ENCODE assay signal across 9 mouse cellular contexts in the genomic region with DNA sequence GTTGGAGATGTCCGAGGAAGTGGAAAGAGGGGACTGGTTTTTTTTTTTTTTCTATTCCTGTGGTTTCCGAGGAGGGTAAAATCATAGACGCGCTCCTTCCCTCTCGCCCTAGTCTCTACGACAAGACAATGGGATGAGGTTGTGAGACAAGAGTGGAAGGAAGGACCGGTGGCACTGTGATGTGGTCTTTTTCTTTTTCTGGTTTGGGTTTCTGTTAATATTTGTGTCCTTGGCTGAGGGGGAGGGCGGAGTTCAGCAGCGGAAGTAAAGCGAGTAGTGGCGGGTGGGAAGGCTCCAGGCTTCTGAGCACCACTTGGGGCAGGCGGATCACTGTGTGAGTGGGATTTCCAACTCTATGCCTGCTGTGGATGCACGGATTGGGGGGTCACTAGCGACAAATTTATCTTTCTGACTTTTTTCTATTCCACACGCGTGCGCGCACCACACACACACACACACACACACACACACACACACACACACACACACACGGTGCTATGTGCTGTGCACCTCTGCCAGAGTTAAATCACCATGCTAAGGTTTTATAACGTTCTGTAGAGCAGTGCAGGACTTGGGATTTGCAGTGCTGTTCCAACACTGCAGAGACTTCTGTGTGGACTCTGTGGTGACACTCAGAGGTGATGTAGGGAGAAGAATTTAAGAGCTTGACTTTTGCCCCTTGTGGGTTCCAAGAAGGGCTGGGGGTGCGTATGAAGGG. TPM values are rescaled to one million over a fixed set of nuclear protein-coding genes. Genes with fewer than 3 reads are reported as not detected.
DNase-seq lines count a peak whose midpoint lies in the region; ATAC-seq and TF ChIP-seq lines count a peak whose summit lies in the region.
"Had no signal": no experiment of that assay in that cellular context is flagged by ENCODE, and none has a peak within 500 bp of the region (broad histone marks: within the 10 kb centered on the region; RNA-seq: fewer than 3 reads in every experiment).

No protein-coding gene starts in this region.

- WGBS in heart, embryonic 13.5 days: 2% methylated on average over 21 of the region's 21 CpGs
- WGBS in heart, adult 2 months: 5% methylated on average over 21 of the region's 21 CpGs
- WGBS in hindbrain, embryonic 15.5 days: 10% methylated on average over 21 of the region's 21 CpGs
- WGBS in neural tube, embryonic 11.5 days: 3% methylated on average over 21 of the region's 21 CpGs
- WGBS in thymus, adult 2 months: 3% methylated on average over 21 of the region's 21 CpGs

- TF ChIP-seq EP300 in heart, adult 2 months (IDR thresholded peaks at IDR 0.05; ENCODE audit: insufficient read depth, low read depth, low read length): no peak

- H3K4me1 ChIP-seq in heart, embryonic 13.5 days: peaks cover 8% of the 10 kb centered on the region
- no peaks in the 10 kb centered on the region for H3K4me1 ChIP-seq in heart, adult 2 months (ENCODE audit: control insufficient read depth, insufficient read depth, low read length)
- peaks cover 11% of the 10 kb centered on the region for H3K4me1 ChIP-seq in hindbrain, embryonic 15.5 days (replicated peaks)
- H3K4me1 ChIP-seq in neural tube, embryonic 11.5 days (ENCODE audit: control insufficient read depth, insufficient read depth, low read length): peaks cover 25% of the 10 kb centered on the region
- no peaks in the 10 kb centered on the region for H3K4me1 ChIP-seq in thymus, adult 2 months (replicated peaks; ENCODE audit: control insufficient read depth, insufficient read depth, low read length)

- H3K9ac ChIP-seq in heart, embryonic 13.5 days: no peak overlapping the region
- no peak overlapping the region for H3K9ac ChIP-seq in heart, adult 2 months (ENCODE audit: low read depth, low read length)
- H3K9ac ChIP-seq in hindbrain, embryonic 15.5 days: no peak overlapping the region
- H3K9ac ChIP-seq in neural tube, embryonic 11.5 days (ENCODE audit: low read length): peak overlapping the region; percentile 41; the same call in 1 of the 2 replicates
- H3K9ac ChIP-seq: limb, embryonic 13.5 days had no signal

- H3K36me3 ChIP-seq in heart, embryonic 13.5 days: no peaks in the 10 kb centered on the region
- H3K36me3 ChIP-seq in heart, adult 2 months (ENCODE audit: control insufficient read depth, insufficient read depth, low read length): no peaks in the 10 kb centered on the region
- H3K36me3 ChIP-seq in hindbrain, embryonic 15.5 days: no peaks in the 10 kb centered on the region
- 0 out of 2 replicates have a peak, but pooled peaks cover 2% of the 10 kb centered on the region for H3K36me3 ChIP-seq in neural tube, embryonic 11.5 days (ENCODE audit: control insufficient read depth, insufficient read depth, low read length)
- no peaks in the 10 kb centered on the region for H3K36me3 ChIP-seq in thymus, adult 2 months (ENCODE audit: control insufficient read depth, insufficient read depth, low read length)
- H3K36me3 ChIP-seq: limb, embryonic 13.5 days had no signal

- no peaks in the 10 kb centered on the region for H3K9me3 ChIP-seq in heart, embryonic 13.5 days
- no peaks in the 10 kb centered on the region for H3K9me3 ChIP-seq in hindbrain, embryonic 15.5 days
- H3K9me3 ChIP-seq in neural tube, embryonic 11.5 days (ENCODE audit: control insufficient read depth, low read length): no peaks in the 10 kb centered on the region
- H3K9me3 ChIP-seq: limb, embryonic 13.5 days had no signal

- intact Hi-C loops in heart, adult 2 months (cut with DNase I): loop anchor here (10.0 kb wide), 3 partner anchors 222 to 558 kb away; partner anchors contain the start of genes Elp4, Immp1l and Wt1

- DNase-seq in heart, adult 2 months: no peak
- peak; percentile 48 for DNase-seq in neural tube, embryonic 11.5 days (ENCODE audit: low spot score)
- no peak for DNase-seq in thymus, adult 2 months
- DNase-seq in kidney, postnatal 36 days: no peak
- no peak for DNase-seq in spleen, postnatal 14 days (ENCODE audit: low spot score in 2 of 2)

- 0 out of 2 replicates have a peak overlapping the region, but pooled peaks have one; percentile 18 for H3K4me3 ChIP-seq in heart, embryonic 13.5 days
- H3K4me3 ChIP-seq in heart, adult 2 months: no peak overlapping the region
- peak overlapping the region; percentile 15 for H3K4me3 ChIP-seq in hindbrain, embryonic 15.5 days
- peak overlapping the region; percentile 24 for H3K4me3 ChIP-seq in neural tube, embryonic 11.5 days (ENCODE audit: low read depth, low read length)
- H3K4me3 ChIP-seq in thymus, adult 2 months (ENCODE audit: control insufficient read depth, insufficient read depth, low read length): no peak overlapping the region
- H3K4me3 ChIP-seq: limb, embryonic 13.5 days had no signal

- peak overlapping the region; percentile 30 for H3K4me2 ChIP-seq in heart, embryonic 13.5 days
- peak overlapping the region; percentile 46 for H3K4me2 ChIP-seq in hindbrain, embryonic 15.5 days
- peak overlapping the region; percentile 71 for H3K4me2 ChIP-seq in neural tube, embryonic 11.5 days (ENCODE audit: low read depth)

- peaks cover 99% of the 10 kb centered on the region for H3K27me3 ChIP-seq in heart, embryonic 13.5 days (replicated peaks)
- H3K27me3 ChIP-seq in heart, adult 2 months (ENCODE audit: control insufficient read depth, insufficient read depth, low read length): peaks cover 51% of the 10 kb centered on the region
- H3K27me3 ChIP-seq in hindbrain, embryonic 15.5 days: peaks cover 62% of the 10 kb centered on the region
- H3K27me3 ChIP-seq in neural tube, embryonic 11.5 days (ENCODE audit: control insufficient read depth, insufficient read depth, low read length): peaks cover 57% of the 10 kb centered on the region
- peaks cover 35% of the 10 kb centered on the region for H3K27me3 ChIP-seq in thymus, adult 2 months (ENCODE audit: control insufficient read depth, insufficient read depth, low read length)

- ATAC-seq in heart, embryonic 13.5 days (ENCODE audit: extremely low read depth, insufficient number of reproducible peaks, low FRiP score, low TSS enrichment): no peak
- peak; percentile 48 for ATAC-seq in common myeloid progenitor, adult 5-6 weeks (replicated peaks; ENCODE audit: low read depth, poor library complexity, severe bottlenecking)
- ATAC-seq in hindbrain, embryonic 15.5 days (ENCODE audit: low FRiP score, low read depth): no peak
- no peak for ATAC-seq in neural tube, embryonic 11.5 days (ENCODE audit: insufficient read depth, low FRiP score, low TSS enrichment)

- no peak for TF ChIP-seq CTCF in heart, adult 2 months (IDR thresholded peaks at IDR 0.05)
- no peak for TF ChIP-seq CTCF in thymus, adult 2 months (IDR thresholded peaks at IDR 0.05; ENCODE audit: borderline replicate concordance, control insufficient read depth, extremely low read depth, insufficient read depth, low read length, poor library complexity)

- no peak for TF ChIP-seq POLR2A in heart, adult 2 months (IDR thresholded peaks at IDR 0.05; ENCODE audit: insufficient read depth, low read depth, low read length)
- TF ChIP-seq POLR2A in thymus, adult 2 months (IDR thresholded peaks at IDR 0.05; ENCODE audit: control insufficient read depth, extremely low read depth, insufficient read depth, low read length, poor library complexity): no peak

- H3K79me2 ChIP-seq in heart, adult 2 months (replicated peaks; ENCODE audit: control insufficient read depth, insufficient read depth, low read length): no peaks in the 10 kb centered on the region

- H3K27ac ChIP-seq in heart, embryonic 13.5 days (replicated peaks): no peak overlapping the region
- no peak overlapping the region for H3K27ac ChIP-seq in heart, adult 2 months
- peak overlapping the region; percentile 69; the same call in 1 of the 2 replicates for H3K27ac ChIP-seq in hindbrain, embryonic 15.5 days (replicated peaks)
- no peak overlapping the region for H3K27ac ChIP-seq in neural tube, embryonic 11.5 days (ENCODE audit: low read depth, low read length)
- no peak overlapping the region for H3K27ac ChIP-seq in thymus, adult 2 months (ENCODE audit: control insufficient read depth, insufficient read depth, low read length)
- H3K27ac ChIP-seq: limb, embryonic 13.5 days had no signal

RNA-seq across cellular contexts. Expression of gene Pax6, which starts 14.1 kb away (rescaled TPM):
- 0.09 and 0.19 TPM in 2 replicates for polyA plus RNA-seq in heart, embryonic 13.5 days (2015; fragmentation: Nextera tagmentation; extraction: Ambion mirVana)
- total RNA-seq in heart, adult 2 months (2021): not detected
- not detected in 2 replicates for polyA plus RNA-seq in heart, adult 2 months (2012; rRNA removed)
- not detected in 2 replicates for total RNA-seq in common myeloid progenitor, adult 5-6 weeks (2017)
- polyA plus RNA-seq in hindbrain, embryonic 15.5 days (2015; fragmentation: Nextera tagmentation; extraction: Ambion mirVana): 32.6 and 42.3 TPM in 2 replicates
- polyA plus RNA-seq in neural tube, embryonic 11.5 days (2014; fragmentation: Nextera tagmentation; extraction: Ambion mirVana): 28.2 and 30.7 TPM in 2 replicates
- polyA plus RNA-seq in thymus, adult 2 months (2012; rRNA removed): 0.03 TPM in 1 of 2 replicates, not detected in the other

Comparison
In these comparisons a context has a peak if more than half of its experiments do, and no peak if none do; other contexts are left out.
1. H3K4me3 ChIP-seq: peak in heart, embryonic 13.5 days (single experiment), hindbrain, embryonic 15.5 days (single experiment) and neural tube, embryonic 11.5 days (single experiment); none in heart, adult 2 months (single experiment) and thymus, adult 2 months (single experiment).
2. RNA of gene Pax6, which starts 14.1 kb away (polyA plus RNA-seq): 32.6 to 42.3 TPM in hindbrain, embryonic 15.5 days and 28.2 to 30.7 TPM in neural tube, embryonic 11.5 days; 0.09 to 0.19 TPM in heart, embryonic 13.5 days, 0.03 TPM in thymus, adult 2 months and not detected in heart, adult 2 months; every median in the first group is over 10 times any median in the second.
3. Peak in every context shown above with its lines, with median percentiles within 50 percentile points of each other: H3K4me2 ChIP-seq.